Mouse (Mus musculus) monocyte, adult 59 days (primary cell): ENCODE data around the gene Apoc1. TPM values are rescaled to one million over a fixed set of nuclear protein-coding genes. Genes with fewer than 3 reads are reported as not detected.

Experiments used
- total RNA-seq, 2 experiments: library from RNA; stranded (reverse); gene quantifications; one replicate each; pipeline ENCODE4 v1.2.4; 2023

Apoc1 gene
- 10 to 100 TPM; 79.5 to 84.6 TPM for total RNA-seq

GRCm38 (mm10) chr7:19691873-19692865, at the start of gene Apoc1:
Apoc1 (minus strand) TSS chr7:19692660.

GRCm38 (mm10) chr7:19715239-19716054, 23.0 kb upstream of the Apoc1 start, which contains the start of gene Tomm40:
Tomm40 (minus strand) TSS chr7:19715438.

GRCm38 (mm10) chr7:19698907-19699826, 6.7 kb upstream of the Apoc1 start, which contains the start of gene Apoe:
Apoe (minus strand) TSS chr7:19699188.

DNA sequence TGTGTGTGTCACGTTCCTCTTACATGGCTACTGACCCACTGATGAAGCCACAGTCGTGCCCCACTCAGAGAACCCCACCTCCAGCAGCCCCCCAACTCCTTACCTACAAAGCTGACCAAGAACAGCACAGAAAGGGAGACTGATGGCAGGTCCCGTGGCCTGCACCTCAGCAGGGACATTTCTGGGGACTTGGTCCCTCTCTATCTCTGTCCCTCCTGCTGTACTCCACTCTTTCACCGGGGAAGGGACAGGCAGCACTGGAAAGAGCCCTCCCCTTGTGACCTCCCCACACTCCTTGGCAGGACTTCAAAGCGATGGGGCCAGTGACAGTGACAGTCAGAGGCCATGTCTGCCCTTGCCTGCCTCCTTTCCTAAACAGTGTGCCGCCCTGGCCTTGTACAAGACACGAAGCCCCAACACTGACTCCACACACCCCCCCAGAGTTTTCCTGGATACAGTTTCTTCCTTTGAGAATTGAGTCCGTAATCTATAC, 11.2 kb downstream of the Apoc1 start, which contains the start of the genes Gm44805 and Apoc4:
Gene Gm44805 (minus strand): TSS at position 222 of the 493 bp plus-strand sequence.
Gene Apoc4 (minus strand): TSS at position 278 of the 493 bp plus-strand sequence.

DNA sequence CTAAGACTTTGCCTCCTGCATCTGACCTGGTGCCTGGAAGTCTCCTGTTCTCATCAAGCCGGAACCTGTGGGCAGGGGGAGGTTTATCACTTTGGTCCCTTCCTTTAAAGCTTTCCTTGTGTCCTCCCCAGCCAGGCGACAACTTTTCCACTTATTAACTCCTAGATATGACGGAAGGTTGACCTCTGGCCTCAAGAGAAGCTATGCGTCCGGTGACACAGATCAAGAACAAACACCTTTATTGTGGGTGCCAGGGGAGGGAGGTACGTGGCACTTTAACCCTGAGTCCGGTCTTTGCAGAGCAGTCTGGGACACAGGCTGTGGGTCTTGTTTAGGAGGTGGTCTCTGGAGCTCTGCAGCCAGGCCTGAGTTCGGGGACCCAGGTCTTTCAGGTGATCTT, 14.6 kb downstream of the Apoc1 start, which contains the start of gene Apoc2:
Gene Apoc2 (minus strand): TSS at position 70 of the 400 bp plus-strand sequence.

DNA sequence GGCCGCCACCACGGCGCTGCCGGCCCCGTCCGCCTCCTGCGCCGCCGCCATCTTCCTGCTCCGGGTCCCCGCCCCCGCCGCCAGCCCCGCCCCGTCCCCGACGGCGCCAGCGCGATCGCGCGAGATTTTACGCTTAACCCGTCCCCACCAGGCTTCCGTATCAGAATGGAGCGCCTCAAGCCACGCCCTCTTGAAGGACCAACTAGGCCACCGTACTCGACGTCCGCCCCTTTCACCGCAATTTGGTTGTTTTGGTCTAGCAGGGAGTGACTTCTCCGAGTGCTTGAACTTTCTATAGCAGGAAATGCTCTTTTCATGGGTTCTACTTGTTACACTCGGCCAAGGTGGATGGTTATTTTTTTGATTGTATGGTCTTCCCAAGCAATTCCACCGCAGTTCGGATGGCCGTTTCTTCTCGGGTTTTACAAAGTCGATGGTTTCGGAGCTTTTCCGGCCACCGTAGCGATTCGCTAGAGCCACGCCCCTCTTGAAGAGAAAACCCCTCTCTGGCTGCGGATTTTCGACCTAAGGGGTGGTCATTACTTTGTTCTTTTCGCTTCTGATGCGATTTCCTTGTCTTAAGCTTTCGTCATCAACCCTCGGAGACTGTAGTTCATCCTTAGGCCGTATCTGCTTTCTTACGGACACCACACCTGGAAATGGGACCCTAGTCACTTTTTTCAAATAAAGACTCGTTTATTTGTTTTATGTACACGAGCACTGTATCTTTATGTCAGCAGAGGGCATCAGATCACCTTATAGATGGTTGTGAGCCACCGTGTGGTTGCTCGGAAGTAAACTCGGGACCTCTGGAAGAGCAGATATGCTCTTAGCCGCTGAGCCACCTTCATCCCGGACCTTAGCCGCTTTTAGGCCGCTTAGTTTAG, 27.3 kb downstream of the Apoc1 start, which contains the start of gene Clptm1:
Gene Clptm1 (minus strand): TSS at position 79 of the 887 bp plus-strand sequence.

Other genes with a start within 250 kb of the Apoc1 start
- 10 to 100 TPM; 32.6 to 34.3 TPM for gene Mark4, start 233.8 kb downstream of the Apoc1 start, total RNA-seq
- gene Exoc3l2, start 229.3 kb downstream of the Apoc1 start, total RNA-seq: under 1 TPM; 0.89 to 0.94 TPM
- 10 to 100 TPM in 1 of 2 experiments, 1 to 10 TPM in 1; 8.6 to 11.2 TPM for gene Bloc1s3, start 184.3 kb downstream of the Apoc1 start, total RNA-seq
- gene Trappc6a, start 184.3 kb downstream of the Apoc1 start, total RNA-seq: 10 to 100 TPM; 34.4 to 45.3 TPM
- gene Nkpd1, start 174.8 kb downstream of the Apoc1 start, total RNA-seq: under 1 TPM in 1 of 2 experiments, not detected in 1; 0.26 TPM
- gene Ppp1r37, start 129.6 kb downstream of the Apoc1 start, total RNA-seq: 10 to 100 TPM; 45.7 to 48.4 TPM
- gene Zfp296, start 115.4 kb downstream of the Apoc1 start, total RNA-seq: 1 to 10 TPM; 6.2 to 6.8 TPM
- 10 to 100 TPM; 76.3 to 80.3 TPM for gene Gemin7, start 115.1 kb downstream of the Apoc1 start, total RNA-seq
- gene Clasrp, start 88.2 kb downstream of the Apoc1 start, total RNA-seq: 10 to 100 TPM; 60.6 to 62.7 TPM
- gene Relb, start 63.2 kb downstream of the Apoc1 start, total RNA-seq: 10 to 100 TPM; 73.1 to 82.8 TPM
- gene Clptm1, start 27.6 kb downstream of the Apoc1 start, total RNA-seq: 10 to 100 TPM; 73.1 to 81.8 TPM
- gene Apoc2, start 14.7 kb downstream of the Apoc1 start, total RNA-seq: 100 to 1,000 TPM; 138 to 244 TPM
- not detected for gene Gm44805, start 11.2 kb downstream of the Apoc1 start, total RNA-seq
- not detected for gene Apoc4, start 11.2 kb downstream of the Apoc1 start, total RNA-seq
- 1,000 to 10,000 TPM; 1,850 to 1,922 TPM for gene Apoe, start 6.5 kb upstream of the Apoc1 start, total RNA-seq
- gene Tomm40, start 22.8 kb upstream of the Apoc1 start, total RNA-seq: 10 to 100 TPM; 31.1 to 33.4 TPM
- gene Nectin2, start 57.8 kb upstream of the Apoc1 start, total RNA-seq: 1 to 10 TPM in 1 of 2 experiments, under 1 TPM in 1; 0.91 to 2.5 TPM
- under 1 TPM; 0.76 to 0.97 TPM for gene Bcam, start 78.4 kb upstream of the Apoc1 start, total RNA-seq
- not detected for gene Cblc, start 104.1 kb upstream of the Apoc1 start, total RNA-seq
- 10 to 100 TPM; 71.7 to 91.9 TPM for gene Bcl3, start 130.1 kb upstream of the Apoc1 start, total RNA-seq
- not detected for gene Gm19345, start 159.3 kb upstream of the Apoc1 start, total RNA-seq
- gene Ceacam16, start 168.6 kb upstream of the Apoc1 start, total RNA-seq: 1 to 10 TPM; 1.9 to 2.9 TPM
- 1 to 10 TPM; 2.4 to 2.7 TPM for gene Ceacam19, start 195.3 kb upstream of the Apoc1 start, total RNA-seq
- gene Pvr, start 228.5 kb upstream of the Apoc1 start, total RNA-seq: 10 to 100 TPM; 22.2 to 29.1 TPM